Mouse (Mus musculus): ENCODE results near the gene Lrrc25. TPM values are rescaled to one million over a fixed set of nuclear protein-coding genes. Genes with fewer than 3 reads are reported as not detected.

Lrrc25 gene
- 0.57 TPM for polyA plus RNA-seq (2017; shearing (Covaris generic))

GRCm38 (mm10) chr8:70615894-70616293 is at the start of gene Lrrc25:
TSS of gene Lrrc25 (plus strand) at chr8:70616155.

GRCm38 (mm10) chr8:70593961-70594609 is 21.9 kb upstream of the Lrrc25 start, which contains the start of gene Isyna1:
TSS of gene Isyna1 (plus strand) at chr8:70594373.

GRCm38 (mm10) chr8:70608749-70609367 is 7.1 kb upstream of the Lrrc25 start, which contains the start of gene Ssbp4:
TSS of gene Ssbp4 (minus strand) at chr8:70608872.

GRCm38 (mm10) chr8:70632346-70632892 is 16.5 kb downstream of the Lrrc25 start, which contains the start of gene Gdf15:
TSS of gene Gdf15 (minus strand) at chr8:70632456.

GRCm38 (mm10) chr8:70660273-70660725 is 44.3 kb downstream of the Lrrc25 start, which contains the start of gene Pgpep1:
TSS of gene Pgpep1 (minus strand) at chr8:70660388.

Other genes starting within 250 kb of the Lrrc25 start
- 0.33 TPM for gene Comp, start 242.6 kb upstream of the Lrrc25 start, polyA plus RNA-seq (2017; shearing (Covaris generic))
- 22.8 TPM for gene Crtc1, start 176.6 kb upstream of the Lrrc25 start, polyA plus RNA-seq (2017; shearing (Covaris generic))
- gene Klhl26, start 139.2 kb upstream of the Lrrc25 start, polyA plus RNA-seq (2017; shearing (Covaris generic)): 8.9 TPM
- gene Tmem59l, start 128.8 kb upstream of the Lrrc25 start, polyA plus RNA-seq (2017; shearing (Covaris generic)): not detected
- not detected for gene Crlf1, start 123.0 kb upstream of the Lrrc25 start, polyA plus RNA-seq (2017; shearing (Covaris generic))
- gene Rex1bd, start 109.4 kb upstream of the Lrrc25 start, polyA plus RNA-seq (2017; shearing (Covaris generic)): 138 TPM
- gene Uba52, start 105.4 kb upstream of the Lrrc25 start, polyA plus RNA-seq (2017; shearing (Covaris generic)): 1,281 TPM
- gene Fkbp8, start 88.4 kb upstream of the Lrrc25 start, polyA plus RNA-seq (2017; shearing (Covaris generic)): 424 TPM
- gene Kxd1, start 88.2 kb upstream of the Lrrc25 start, polyA plus RNA-seq (2017; shearing (Covaris generic)): 106 TPM
- 42.7 TPM for gene Ell, start 76.7 kb upstream of the Lrrc25 start, polyA plus RNA-seq (2017; shearing (Covaris generic))
- gene Isyna1, start 21.8 kb upstream of the Lrrc25 start, polyA plus RNA-seq (2017; shearing (Covaris generic)): 48.6 TPM
- 12.8 TPM for gene Ssbp4, start 7.3 kb upstream of the Lrrc25 start, polyA plus RNA-seq (2017; shearing (Covaris generic))
- not detected for gene Gdf15, start 16.3 kb downstream of the Lrrc25 start, polyA plus RNA-seq (2017; shearing (Covaris generic))
- gene Pgpep1, start 44.2 kb downstream of the Lrrc25 start, polyA plus RNA-seq (2017; shearing (Covaris generic)): 9.7 TPM
- 259 TPM for gene Lsm4, start 57.1 kb downstream of the Lrrc25 start, polyA plus RNA-seq (2017; shearing (Covaris generic))
- 12.8 TPM for gene Jund, start 82.8 kb downstream of the Lrrc25 start, polyA plus RNA-seq (2017; shearing (Covaris generic))
- gene Iqcn, start 87.3 kb downstream of the Lrrc25 start, polyA plus RNA-seq (2017; shearing (Covaris generic)): 0.07 TPM
- not detected for gene Gm3336, start 102.4 kb downstream of the Lrrc25 start, polyA plus RNA-seq (2017; shearing (Covaris generic))
- 0.41 TPM for gene Pde4c, start 107.6 kb downstream of the Lrrc25 start, polyA plus RNA-seq (2017; shearing (Covaris generic))
- gene Rab3a, start 138.5 kb downstream of the Lrrc25 start, polyA plus RNA-seq (2017; shearing (Covaris generic)): 9.9 TPM
- 9.6 TPM for gene Mpv17l2, start 144.8 kb downstream of the Lrrc25 start, polyA plus RNA-seq (2017; shearing (Covaris generic))
- gene Pik3r2, start 160.6 kb downstream of the Lrrc25 start, polyA plus RNA-seq (2017; shearing (Covaris generic)): 17.0 TPM
- 49.0 TPM for gene Mast3, start 188.9 kb downstream of the Lrrc25 start, polyA plus RNA-seq (2017; shearing (Covaris generic))
- gene Il12rb1, start 192.3 kb downstream of the Lrrc25 start, polyA plus RNA-seq (2017; shearing (Covaris generic)): 49.0 TPM
- gene Arrdc2, start 223.6 kb downstream of the Lrrc25 start, polyA plus RNA-seq (2017; shearing (Covaris generic)): 2.3 TPM
- not detected for gene Kcnn1, start 247.1 kb downstream of the Lrrc25 start, polyA plus RNA-seq (2017; shearing (Covaris generic))

All from CD4-positive, CD25-positive, alpha-beta regulatory T cell, adult 9 weeks (primary cell).